Mouse (Mus musculus): Measurements from ENCODE around the gene Abcc4. TPM values are rescaled to one million over a fixed set of nuclear protein-coding genes. Genes with fewer than 3 reads are reported as not detected.

Gene Abcc4
- total and polyA plus RNA-seq, 3 experiments, result 10.4 to 28.7 (median 26.5) TPM

DNA sequence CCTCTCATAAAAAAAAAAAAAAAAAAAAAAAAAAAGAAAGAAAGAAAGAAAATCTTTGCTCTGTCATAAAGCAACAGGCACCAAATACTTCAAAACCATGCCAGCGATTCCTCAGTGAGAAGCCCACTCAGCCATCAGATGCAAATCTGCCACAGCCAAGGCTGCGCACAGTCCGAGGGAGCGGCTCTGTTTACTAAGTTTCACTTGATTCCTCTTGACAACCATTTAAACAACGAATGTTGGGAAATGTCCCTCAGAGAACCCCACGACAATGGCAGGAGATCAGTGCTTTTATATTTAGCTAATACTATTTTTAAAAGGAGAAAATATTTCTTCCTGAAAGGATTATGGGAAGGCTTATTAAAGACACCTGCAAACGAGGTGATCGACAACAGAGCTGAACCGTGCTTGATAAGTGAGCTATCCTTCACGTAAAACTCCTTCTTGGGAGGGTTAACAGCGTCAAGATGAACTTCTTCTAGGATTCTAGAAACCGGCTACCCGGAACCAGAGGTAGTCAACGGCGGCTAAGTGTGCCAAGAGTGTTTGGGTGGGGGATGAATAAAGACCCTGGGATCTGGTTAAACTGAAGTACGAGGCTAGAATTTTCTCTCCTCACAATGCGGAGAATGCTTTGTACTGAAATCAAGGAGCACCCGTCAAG is 154.8 kb downstream of the Abcc4 start:
- no peak for DNase-seq (ENCODE audit: extremely low read depth)
- Histone ChIP-seq H3K27ac (ENCODE audit: insufficient read depth, low read depth) (no peak overlapping the region), H3K9ac (ENCODE audit: insufficient read depth, low read depth) (no peak overlapping the region), H3K79me2 (replicated peaks; ENCODE audit: control insufficient read depth, extremely low read depth, insufficient read depth, poor library complexity, severe bottlenecking) (no peaks in the 10 kb centered on the region), H3K27me3 (replicated peaks) (no peaks in the 10 kb centered on the region), H3K4me3 (replicated peaks in 1 of 3; ENCODE audit: low read depth in 2 of 3, low read length in 2 of 3, poor library complexity in 1 of 3) (no peak overlapping the region), H3K36me3 (replicated peaks in 1 of 2; ENCODE audit: control insufficient read depth in 1 of 2, insufficient read depth in 1 of 2, low read length in 1 of 2) (peaks cover 19 to 48% of the 10 kb centered on the region in 2 experiments), H3K4me1 (ENCODE audit: control insufficient read depth in 1 of 2, insufficient read depth in 2 of 2) (peaks cover 0 to 5% of the 10 kb centered on the region in 2 experiments; a peak in 1 of 4 replicates), H3K4me2 (ENCODE audit: insufficient read depth, low read depth, poor library complexity, severe bottlenecking) (no peak overlapping the region), H3K9me3 (replicated peaks; ENCODE audit: low read length) (no peaks in the 10 kb centered on the region)
- TF ChIP-seq MEF2A (IDR thresholded peaks at IDR 0.05; ENCODE audit: borderline replicate concordance, low read depth, low read length), result no peak
- no peak for TF ChIP-seq SMC3 (IDR thresholded peaks at IDR 0.05; ENCODE audit: low read depth, low read length)
- TF ChIP-seq TBP (conservative IDR thresholded peaks at IDR 0.05; ENCODE audit: low read depth, low read length), result no peak
- TF ChIP-seq NRF1 (IDR thresholded peaks at IDR 0.05; ENCODE audit: low read depth, low read length), result no peak
- TF ChIP-seq NELFE (IDR thresholded peaks at IDR 0.05; ENCODE audit: low read depth, low read length), result no peak
- no peak for TF ChIP-seq ZKSCAN1 (IDR thresholded peaks at IDR 0.05; ENCODE audit: borderline replicate concordance, low read depth, low read length)
- no peak for TF ChIP-seq POLR2AphosphoS2 (IDR thresholded peaks at IDR 0.05; ENCODE audit: low read depth, low read length)
- TF ChIP-seq ELF1 (IDR thresholded peaks at IDR 0.05; ENCODE audit: low read depth, low read length), result no peak
- TF ChIP-seq USF1 (IDR thresholded peaks at IDR 0.05; ENCODE audit: low read depth, low read length), result no peak
- TF ChIP-seq GABPA (IDR thresholded peaks at IDR 0.05; ENCODE audit: insufficient replicate concordance, low read depth, low read length), result no peak
- no peak for TF ChIP-seq CHD1 (IDR thresholded peaks at IDR 0.05; ENCODE audit: low read depth, low read length)
- TF ChIP-seq USF2 (conservative IDR thresholded peaks at IDR 0.05; ENCODE audit: low read depth, low read length), result no peak
- TF ChIP-seq JUN (IDR thresholded peaks at IDR 0.05; ENCODE audit: insufficient read depth, low read depth, low read length), result no peak
- dilution Hi-C loops (cut with MboI; ENCODE audit: extremely low pct_ligation_motif_present, extremely low pct_unique_long_range_greater_than_20kb, low sequenced_read_pairs), result no loop called here
- in situ Hi-C loops (cut with MboI; ENCODE audit: low pct_ligation_motif_present, low pct_unique_long_range_greater_than_20kb, low sequenced_read_pairs), result no loop called here

DNA sequence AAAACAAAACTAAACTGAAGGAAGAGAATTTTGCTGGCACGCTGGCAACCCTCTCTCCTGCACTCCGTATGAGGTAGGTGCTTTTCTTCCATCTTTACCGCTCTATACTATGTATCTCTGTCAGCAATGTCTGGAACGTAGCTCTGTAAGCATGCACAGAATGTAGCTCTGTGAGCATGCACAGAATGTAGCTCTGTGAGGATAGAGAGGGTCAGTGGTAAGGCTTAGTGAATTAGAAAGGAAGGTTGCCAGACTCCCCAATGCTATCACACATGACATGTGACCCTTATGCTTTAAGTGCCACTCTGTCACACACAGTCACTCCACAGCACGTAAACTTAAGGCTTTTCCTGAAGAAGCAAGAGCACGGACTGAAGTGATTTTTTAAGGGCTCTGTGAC is 161.5 kb downstream of the Abcc4 start:
- H3K4me2 ChIP-seq (ENCODE audit: insufficient read depth, low read depth, poor library complexity, severe bottlenecking), result no peak overlapping the region
- no peak for DNase-seq (ENCODE audit: extremely low read depth)
- no peaks in the 10 kb centered on the region for H3K79me2 ChIP-seq (replicated peaks; ENCODE audit: control insufficient read depth, extremely low read depth, insufficient read depth, poor library complexity, severe bottlenecking)
- dilution Hi-C loops (cut with MboI; ENCODE audit: extremely low pct_ligation_motif_present, extremely low pct_unique_long_range_greater_than_20kb, low sequenced_read_pairs) (no loop called here), in situ Hi-C loops (cut with MboI; ENCODE audit: low pct_ligation_motif_present, low pct_unique_long_range_greater_than_20kb, low sequenced_read_pairs) (no loop called here)
- H3K36me3 ChIP-seq (replicated peaks in 1 of 2; ENCODE audit: control insufficient read depth in 1 of 2, insufficient read depth in 1 of 2, low read length in 1 of 2), result peaks cover 33 to 62% of the 10 kb centered on the region in 2 experiments
- H3K4me3 ChIP-seq (replicated peaks in 1 of 3; ENCODE audit: low read depth in 2 of 3, low read length in 2 of 3, poor library complexity in 1 of 3), result no peak overlapping the region
- H3K9me3 ChIP-seq (replicated peaks; ENCODE audit: low read length), result no peaks in the 10 kb centered on the region
- peaks cover 0 to 5% of the 10 kb centered on the region in 2 experiments; a peak in 1 of 4 replicates for H3K4me1 ChIP-seq (ENCODE audit: control insufficient read depth in 1 of 2, insufficient read depth in 2 of 2)
- H3K9ac ChIP-seq (ENCODE audit: insufficient read depth, low read depth), result no peak overlapping the region
- no peak for TF ChIP-seq BHLHE40 (IDR thresholded peaks at IDR 0.05; ENCODE audit: low read depth, low read length)
- no peak for TF ChIP-seq IRF4 (IDR thresholded peaks at IDR 0.05; ENCODE audit: low read depth, low read length)
- TF ChIP-seq RAD21 (IDR thresholded peaks at IDR 0.05; ENCODE audit: low read depth, low read length), result no peak
- no peak for TF ChIP-seq KAT2A (IDR thresholded peaks at IDR 0.05; ENCODE audit: insufficient replicate concordance, low read length)
- H3K27ac ChIP-seq (ENCODE audit: insufficient read depth, low read depth), result no peak overlapping the region
- H3K27me3 ChIP-seq (replicated peaks), result no peaks in the 10 kb centered on the region
